Mouse (Mus musculus): ENCODE data around the gene Ptprn2. TPM values are rescaled to one million over a fixed set of nuclear protein-coding genes. Genes with fewer than 3 reads are reported as not detected.

Gene Ptprn2
- total and polyA plus RNA-seq, 3 experiments, result 0.22 TPM; not detected in 2

DNA sequence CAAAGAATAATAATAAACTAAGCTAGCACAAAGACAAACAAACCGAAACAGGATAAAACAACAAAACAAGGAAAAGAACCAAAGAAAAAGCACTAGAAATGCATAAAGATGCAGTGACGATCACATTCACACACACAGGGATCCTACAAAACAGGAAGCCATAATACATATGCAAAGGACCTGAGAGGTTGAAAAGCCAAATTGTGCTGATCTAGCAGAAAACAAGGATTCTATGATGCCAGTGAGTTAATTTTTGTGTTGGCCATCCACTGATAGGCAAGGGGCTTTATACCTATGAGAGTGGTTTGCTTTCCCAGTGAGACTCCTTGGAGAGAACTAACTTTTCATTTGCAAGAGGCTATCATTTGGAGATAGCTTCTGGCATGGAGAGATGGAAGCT lies 204.3 kb downstream of the Ptprn2 start:
- Histone ChIP-seq H3K36me3 (replicated peaks) (no peaks in the 10 kb centered on the region), H3K9me3 (replicated peaks) (peaks cover 25% of the 10 kb centered on the region), H3K4me1 (ENCODE audit: insufficient read depth, low read depth, low read length) (no peaks in the 10 kb centered on the region), H3K27me3 (ENCODE audit: insufficient read depth, low read length) (no peaks in the 10 kb centered on the region), H3K4me3 (ENCODE audit: low read depth, low read length) (no peak overlapping the region)
- TF ChIP-seq TAL1 (conservative IDR thresholded peaks at IDR 0.05; ENCODE audit: low read depth, low read length), result no peak
- TF ChIP-seq CTCF (IDR thresholded peaks at IDR 0.05; ENCODE audit: low read depth, low read length), result no peak
- no peak for TF ChIP-seq GATA1 (IDR thresholded peaks at IDR 0.05; ENCODE audit: borderline replicate concordance, low read length)
- TF ChIP-seq GATA2 (IDR thresholded peaks at IDR 0.05; ENCODE audit: borderline replicate concordance, low read depth, low read length), result no peak
- TF ChIP-seq POLR2AphosphoS5 (IDR thresholded peaks at IDR 0.05; ENCODE audit: insufficient replicate concordance, low read depth, low read length), result no peak
- ATAC-seq (ENCODE audit: extremely low read depth, insufficient number of reproducible peaks, low FRiP score, poor library complexity, severe bottlenecking), result no peak
- DNase-seq (ENCODE audit: low spot score), result no peak

DNA sequence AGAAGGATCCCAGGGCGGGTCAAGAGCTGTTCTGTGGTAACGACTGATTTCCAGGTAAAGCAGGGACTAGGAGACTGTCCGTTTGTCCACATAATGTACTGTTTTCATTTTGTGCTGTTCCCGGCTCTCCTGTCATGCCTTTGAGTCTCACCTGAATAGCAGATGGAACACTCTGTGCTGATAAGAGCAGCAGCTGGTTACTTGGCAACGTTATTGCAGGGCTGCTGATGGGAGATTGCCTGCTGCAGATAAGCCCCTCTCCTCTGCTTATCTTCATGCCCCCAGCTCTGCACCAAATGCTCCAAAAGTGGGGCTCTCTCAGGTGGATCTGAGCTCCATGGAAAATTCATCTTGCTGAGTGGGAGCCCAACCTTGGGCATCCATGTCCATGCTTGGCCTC lies 224.0 kb downstream of the Ptprn2 start:
- H3K4me1 ChIP-seq (ENCODE audit: insufficient read depth, low read depth, low read length), result no peaks in the 10 kb centered on the region
- no peak overlapping the region for H3K4me3 ChIP-seq (ENCODE audit: low read depth, low read length)
- TF ChIP-seq TAL1 (conservative IDR thresholded peaks at IDR 0.05; ENCODE audit: low read depth, low read length), result no peak
- TF ChIP-seq GATA1 (IDR thresholded peaks at IDR 0.05; ENCODE audit: borderline replicate concordance, low read length), result no peak
- no peak for TF ChIP-seq CTCF (IDR thresholded peaks at IDR 0.05; ENCODE audit: low read depth, low read length)
- TF ChIP-seq POLR2AphosphoS5 (IDR thresholded peaks at IDR 0.05; ENCODE audit: insufficient replicate concordance, low read depth, low read length), result no peak
- no peak for TF ChIP-seq GATA2 (IDR thresholded peaks at IDR 0.05; ENCODE audit: borderline replicate concordance, low read depth, low read length)
- H3K27me3 ChIP-seq (ENCODE audit: insufficient read depth, low read length), result no peaks in the 10 kb centered on the region
- peaks cover 49% of the 10 kb centered on the region for H3K9me3 ChIP-seq (replicated peaks)
- DNase-seq (ENCODE audit: low spot score) (no peak), ATAC-seq (ENCODE audit: extremely low read depth, insufficient number of reproducible peaks, low FRiP score, poor library complexity, severe bottlenecking) (no peak)
- H3K36me3 ChIP-seq (replicated peaks), result no peaks in the 10 kb centered on the region

DNA sequence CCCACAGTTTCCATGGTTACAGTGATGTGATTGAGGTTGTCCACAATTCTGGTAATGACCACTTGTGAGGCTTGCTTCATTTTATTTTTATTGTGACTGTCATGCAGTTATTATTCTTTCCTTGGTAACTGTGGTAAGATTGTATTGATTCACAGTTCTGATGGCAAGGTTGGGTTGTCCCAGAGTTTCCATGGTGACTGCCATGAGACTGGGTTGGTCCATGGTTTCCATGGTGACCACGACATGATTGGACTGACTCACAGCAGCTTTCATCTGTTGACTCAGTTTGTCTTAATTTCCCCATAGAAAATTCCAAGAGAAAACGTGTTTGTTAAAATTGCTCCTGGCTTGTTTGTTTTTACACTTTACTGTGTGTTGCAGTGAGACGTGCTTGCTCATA lies 225.2 kb downstream of the Ptprn2 start:
- DNase-seq (ENCODE audit: low spot score), result no peak
- TF ChIP-seq GATA1 (IDR thresholded peaks at IDR 0.05; ENCODE audit: borderline replicate concordance, low read length) (no peak), CTCF (IDR thresholded peaks at IDR 0.05; ENCODE audit: low read depth, low read length) (no peak)
- no peaks in the 10 kb centered on the region for H3K4me1 ChIP-seq (ENCODE audit: insufficient read depth, low read depth, low read length)
- no peak for ATAC-seq (ENCODE audit: extremely low read depth, insufficient number of reproducible peaks, low FRiP score, poor library complexity, severe bottlenecking)
- peaks cover 49% of the 10 kb centered on the region for H3K9me3 ChIP-seq (replicated peaks)
- H3K27me3 ChIP-seq (ENCODE audit: insufficient read depth, low read length), result no peaks in the 10 kb centered on the region
- H3K4me3 ChIP-seq (ENCODE audit: low read depth, low read length), result no peak overlapping the region
- H3K36me3 ChIP-seq (replicated peaks), result no peaks in the 10 kb centered on the region

DNA sequence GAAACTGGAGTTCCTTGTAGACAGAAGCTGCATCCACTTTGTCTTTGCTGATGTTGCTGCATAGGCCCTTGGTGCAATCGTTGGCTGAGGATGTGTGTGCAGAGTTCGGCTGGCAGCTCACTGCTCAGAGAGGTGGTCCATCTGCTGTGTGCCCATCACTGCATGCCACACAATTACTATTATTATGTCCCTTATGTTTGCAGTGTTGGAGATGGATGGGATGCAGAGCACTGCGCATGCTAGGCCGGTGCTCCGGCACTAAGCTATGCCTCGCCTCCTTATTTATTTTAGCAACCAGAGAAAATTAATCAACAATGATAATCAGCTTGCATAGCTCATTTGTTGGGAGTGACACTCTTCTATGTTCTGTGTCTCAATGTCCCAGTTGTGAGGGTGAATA lies 225.6 kb downstream of the Ptprn2 start:
- Histone ChIP-seq H3K36me3 (replicated peaks) (no peaks in the 10 kb centered on the region), H3K27me3 (ENCODE audit: insufficient read depth, low read length) (no peaks in the 10 kb centered on the region), H3K9me3 (replicated peaks) (peaks cover 49% of the 10 kb centered on the region), H3K4me1 (ENCODE audit: insufficient read depth, low read depth, low read length) (no peaks in the 10 kb centered on the region), H3K4me3 (ENCODE audit: low read depth, low read length) (no peak overlapping the region)
- DNase-seq (ENCODE audit: low spot score) (no peak), ATAC-seq (ENCODE audit: extremely low read depth, insufficient number of reproducible peaks, low FRiP score, poor library complexity, severe bottlenecking) (no peak)
- TF ChIP-seq GATA1 (IDR thresholded peaks at IDR 0.05; ENCODE audit: borderline replicate concordance, low read length), result no peak
- no peak for TF ChIP-seq GATA2 (IDR thresholded peaks at IDR 0.05; ENCODE audit: borderline replicate concordance, low read depth, low read length)
- TF ChIP-seq POLR2AphosphoS5 (IDR thresholded peaks at IDR 0.05; ENCODE audit: insufficient replicate concordance, low read depth, low read length), result no peak
- no peak for TF ChIP-seq TAL1 (conservative IDR thresholded peaks at IDR 0.05; ENCODE audit: low read depth, low read length)
- no peak for TF ChIP-seq CTCF (IDR thresholded peaks at IDR 0.05; ENCODE audit: low read depth, low read length)

DNA sequence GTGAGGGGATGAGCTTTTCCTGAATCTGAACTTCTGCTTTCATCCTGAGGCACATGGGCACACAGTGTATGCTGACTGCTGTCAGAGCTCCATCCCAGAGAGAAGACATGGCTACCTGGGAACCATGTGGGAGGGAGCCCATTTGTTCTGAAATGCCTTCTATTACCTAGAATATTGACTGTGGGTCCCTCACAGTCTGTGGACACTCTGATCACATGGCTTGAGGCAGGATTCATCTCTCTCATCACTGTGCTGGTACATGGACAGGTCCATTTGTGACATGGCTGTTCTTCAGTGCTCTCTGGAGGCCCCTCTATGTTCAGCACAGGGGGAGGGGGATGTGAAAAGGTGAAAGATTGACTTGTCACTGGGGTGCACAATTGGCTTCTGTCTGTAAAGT lies 227.6 kb downstream of the Ptprn2 start:
- H3K4me3 ChIP-seq (ENCODE audit: low read depth, low read length), result no peak overlapping the region
- DNase-seq (ENCODE audit: low spot score) (no peak), ATAC-seq (ENCODE audit: extremely low read depth, insufficient number of reproducible peaks, low FRiP score, poor library complexity, severe bottlenecking) (no peak)
- no peaks in the 10 kb centered on the region for H3K4me1 ChIP-seq (ENCODE audit: insufficient read depth, low read depth, low read length)
- peaks cover 59% of the 10 kb centered on the region for H3K9me3 ChIP-seq (replicated peaks)
- TF ChIP-seq TAL1 (conservative IDR thresholded peaks at IDR 0.05; ENCODE audit: low read depth, low read length), result no peak
- TF ChIP-seq POLR2AphosphoS5 (IDR thresholded peaks at IDR 0.05; ENCODE audit: insufficient replicate concordance, low read depth, low read length), result no peak
- TF ChIP-seq GATA2 (IDR thresholded peaks at IDR 0.05; ENCODE audit: borderline replicate concordance, low read depth, low read length), result no peak
- no peak for TF ChIP-seq GATA1 (IDR thresholded peaks at IDR 0.05; ENCODE audit: borderline replicate concordance, low read length)
- no peak for TF ChIP-seq CTCF (IDR thresholded peaks at IDR 0.05; ENCODE audit: low read depth, low read length)
- H3K36me3 ChIP-seq (replicated peaks), result no peaks in the 10 kb centered on the region
- H3K27me3 ChIP-seq (ENCODE audit: insufficient read depth, low read length), result no peaks in the 10 kb centered on the region

DNA sequence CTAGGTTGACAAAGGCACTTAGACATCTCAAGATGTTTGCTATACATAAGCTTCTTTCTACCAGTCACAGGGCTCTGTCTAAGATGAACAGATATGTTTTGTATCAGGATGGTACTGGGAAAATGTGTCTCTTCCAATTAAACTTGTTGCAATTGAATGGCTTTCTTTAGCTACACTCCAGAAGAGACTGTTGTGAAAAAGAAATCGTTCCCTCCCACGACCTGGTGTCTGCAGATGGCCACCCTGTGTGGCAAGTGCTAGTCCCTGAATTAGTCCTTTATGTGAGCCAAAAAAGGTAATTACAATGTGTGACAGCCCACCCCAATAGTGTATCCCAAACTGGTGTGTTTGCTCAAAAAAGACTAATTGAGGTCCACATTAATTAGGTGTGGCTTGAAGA lies 235.5 kb downstream of the Ptprn2 start:
- peaks cover 44% of the 10 kb centered on the region for H3K9me3 ChIP-seq (replicated peaks)
- H3K4me1 ChIP-seq (ENCODE audit: insufficient read depth, low read depth, low read length), result no peaks in the 10 kb centered on the region
- H3K27me3 ChIP-seq (ENCODE audit: insufficient read depth, low read length), result no peaks in the 10 kb centered on the region
- no peak overlapping the region for H3K4me3 ChIP-seq (ENCODE audit: low read depth, low read length)
- H3K36me3 ChIP-seq (replicated peaks), result no peaks in the 10 kb centered on the region
- ATAC-seq (ENCODE audit: extremely low read depth, insufficient number of reproducible peaks, low FRiP score, poor library complexity, severe bottlenecking) (no peak), DNase-seq (ENCODE audit: low spot score) (no peak)
- no peak for TF ChIP-seq TAL1 (conservative IDR thresholded peaks at IDR 0.05; ENCODE audit: low read depth, low read length)
- TF ChIP-seq GATA2 (IDR thresholded peaks at IDR 0.05; ENCODE audit: borderline replicate concordance, low read depth, low read length), result no peak
- no peak for TF ChIP-seq POLR2AphosphoS5 (IDR thresholded peaks at IDR 0.05; ENCODE audit: insufficient replicate concordance, low read depth, low read length)
- no peak for TF ChIP-seq GATA1 (IDR thresholded peaks at IDR 0.05; ENCODE audit: borderline replicate concordance, low read length)
- no peak for TF ChIP-seq CTCF (IDR thresholded peaks at IDR 0.05; ENCODE audit: low read depth, low read length)

DNA sequence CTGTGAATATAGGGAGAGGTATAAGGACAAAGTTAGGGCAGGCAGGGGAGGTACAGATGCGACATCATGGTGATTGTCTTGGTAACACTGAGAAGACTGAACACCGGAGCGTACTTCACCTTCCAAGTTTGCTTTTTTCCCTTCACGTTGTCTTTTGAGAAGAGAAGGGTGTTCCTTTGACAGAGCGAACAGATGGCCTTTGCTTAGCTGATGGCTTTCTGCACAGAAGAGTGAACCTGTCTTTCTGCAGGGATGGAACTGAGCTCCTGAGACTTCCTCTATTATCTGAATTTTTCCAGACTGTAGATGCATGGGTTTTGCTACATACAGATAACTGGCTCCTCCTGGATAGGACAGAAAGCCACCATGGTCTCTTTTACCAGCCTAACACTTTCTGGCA lies 254.6 kb downstream of the Ptprn2 start:
- Histone ChIP-seq H3K9me3 (replicated peaks) (peaks cover 47% of the 10 kb centered on the region), H3K36me3 (replicated peaks) (no peaks in the 10 kb centered on the region), H3K27me3 (ENCODE audit: insufficient read depth, low read length) (no peaks in the 10 kb centered on the region), H3K4me1 (ENCODE audit: insufficient read depth, low read depth, low read length) (no peaks in the 10 kb centered on the region), H3K4me3 (ENCODE audit: low read depth, low read length) (no peak overlapping the region)
- TF ChIP-seq CTCF (IDR thresholded peaks at IDR 0.05; ENCODE audit: low read depth, low read length) (no peak), TAL1 (conservative IDR thresholded peaks at IDR 0.05; ENCODE audit: low read depth, low read length) (no peak), POLR2AphosphoS5 (IDR thresholded peaks at IDR 0.05; ENCODE audit: insufficient replicate concordance, low read depth, low read length) (no peak), GATA1 (IDR thresholded peaks at IDR 0.05; ENCODE audit: borderline replicate concordance, low read length) (no peak), GATA2 (IDR thresholded peaks at IDR 0.05; ENCODE audit: borderline replicate concordance, low read depth, low read length) (no peak)
- DNase-seq (ENCODE audit: low spot score), result no peak
- no peak for ATAC-seq (ENCODE audit: extremely low read depth, insufficient number of reproducible peaks, low FRiP score, poor library complexity, severe bottlenecking)
